Mouse (Mus musculus) left cerebral cortex, adult 18-20 months (tissue): ENCODE results near the gene Birc3. TPM values are rescaled to one million over a fixed set of nuclear protein-coding genes. Genes with fewer than 3 reads are reported as not detected.

Experiments used
- DNase-seq, 2 experiments: peaks; one replicate each; pipeline ENCODE4 v3.0.0; 2021 to 2022; ENCODE audit warnings: low spot score in 2 of 2, mixed read lengths in 1 of 2
- total RNA-seq, 2 experiments: library from RNA; stranded (reverse); gene quantifications; 2 replicates each; pipeline ENCODE4 v1.2.3; 2021

Birc3 gene
- total RNA-seq, 2 experiments from 2014 or later, result 2.0 to 2.7 TPM

DNA sequence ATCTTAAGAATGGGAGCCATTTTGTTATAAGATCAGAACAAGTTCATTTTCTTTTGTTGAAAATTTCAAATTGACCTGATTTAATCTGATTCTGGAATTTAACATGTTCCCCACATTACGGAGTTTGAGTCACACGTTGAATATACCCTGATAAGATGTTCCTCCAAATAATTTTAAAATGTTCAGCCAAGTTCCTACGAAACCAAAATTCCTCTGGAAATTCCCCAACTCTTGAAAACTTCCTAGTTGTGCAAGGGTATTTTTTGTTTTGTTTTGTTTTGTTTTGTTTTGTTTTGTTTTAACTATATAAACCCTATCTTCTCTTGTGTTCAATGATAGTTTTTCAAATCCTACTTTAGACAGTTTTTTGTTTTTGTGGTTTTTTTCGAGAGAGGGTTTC lies 44.3 kb downstream of the Birc3 start:
- no peak for DNase-seq

DNA sequence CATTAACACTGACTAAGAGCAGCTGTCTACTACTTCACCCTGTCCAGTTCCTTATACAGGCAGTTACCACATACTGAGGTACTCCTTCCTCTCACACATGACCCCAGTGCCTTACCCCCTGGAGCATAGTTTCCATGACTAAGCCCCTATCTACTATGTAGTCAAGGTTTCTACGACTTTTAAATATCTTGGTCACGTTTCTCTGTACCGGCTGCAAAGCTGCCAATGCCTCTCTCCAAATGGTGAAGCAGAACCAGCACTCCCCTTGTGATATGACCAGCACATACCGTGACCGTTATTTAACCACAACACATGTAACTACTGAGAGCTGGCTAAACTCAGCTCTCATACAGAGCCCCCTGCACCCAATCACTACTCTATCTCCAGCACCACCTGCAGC lies 48.1 kb downstream of the Birc3 start:
- no peak for DNase-seq

DNA sequence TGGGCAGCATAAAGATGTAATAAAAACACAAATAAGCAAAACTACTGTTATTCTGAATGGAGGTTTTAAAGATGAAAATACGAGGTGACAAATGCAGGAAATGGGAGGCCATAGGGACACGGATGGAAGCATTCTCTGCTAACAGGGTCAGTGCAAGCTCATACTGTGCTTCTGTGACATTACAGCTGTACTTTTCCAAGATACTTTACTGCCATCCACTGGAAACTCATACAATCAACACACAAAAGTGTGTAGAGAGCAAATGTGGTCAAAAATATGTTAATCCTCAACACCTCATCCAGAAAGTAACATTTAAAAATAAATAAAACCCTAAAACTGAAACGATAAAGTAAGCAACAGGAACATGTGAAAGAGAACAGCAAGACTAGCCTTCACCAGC lies 50.2 kb downstream of the Birc3 start:
- no peak for DNase-seq

DNA sequence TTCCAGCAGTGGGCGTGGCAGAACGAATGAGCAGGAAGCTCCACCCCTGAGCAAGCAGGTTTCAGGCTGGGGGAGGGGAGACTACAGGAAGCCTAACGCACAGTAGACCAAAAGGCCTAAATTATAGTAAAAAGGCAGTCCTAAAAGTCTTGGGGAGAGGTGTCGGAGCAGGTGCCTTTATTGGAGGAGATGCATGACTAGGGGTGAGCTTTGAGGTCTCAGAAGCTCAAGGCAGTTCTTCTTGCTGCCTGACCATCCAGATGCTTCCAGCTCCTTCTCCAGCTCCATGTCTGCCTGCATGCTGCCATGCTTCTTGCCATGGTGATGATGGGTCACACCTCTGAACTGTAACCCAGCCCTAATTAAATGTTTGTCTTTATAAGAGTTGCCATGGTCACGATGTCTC lies 67.9 kb downstream of the Birc3 start:
- DNase-seq, result no peak

Other genes with a start within 250 kb of the Birc3 start
- not detected for gene Mmp20, start 245.0 kb downstream of the Birc3 start, total RNA-seq
- gene Mmp7, start 181.1 kb downstream of the Birc3 start, total RNA-seq, result not detected
- 1 to 10 TPM; 8.8 to 9.5 TPM for gene Tmem123, start 109.1 kb downstream of the Birc3 start, total RNA-seq
- gene Birc2, start 36.1 kb downstream of the Birc3 start, total RNA-seq, result 10 to 100 TPM; 34.9 to 36.6 TPM
- gene Yap1, start 131.4 kb upstream of the Birc3 start, total RNA-seq, result 10 to 100 TPM; 19.6 to 20.6 TPM
- 1 to 10 TPM; 7.5 to 8.9 TPM for gene Cfap300, start 169.6 kb upstream of the Birc3 start, total RNA-seq